Mouse (Mus musculus) bone marrow, adult 2 months (tissue): Measurements from ENCODE around the gene Capzb.

ENCODE experiments used
- CTCF ChIP-seq: fragments of 200-500 bp; IDR thresholded peaks from 2 replicates; pipeline ENCODE4 v1.5.1; 2011; ENCODE audit warnings: low read length, control low read depth; ENCODE audit not compliant: control insufficient read depth, insufficient read depth
- POLR2A ChIP-seq: fragments of 200-500 bp; IDR thresholded peaks from 2 replicates; pipeline ENCODE4 v1.6.1; 2011; ENCODE audit warnings: low read depth, mild to moderate bottlenecking, control low read depth, low read length, borderline replicate concordance; ENCODE audit not compliant: control insufficient read depth

DNA sequence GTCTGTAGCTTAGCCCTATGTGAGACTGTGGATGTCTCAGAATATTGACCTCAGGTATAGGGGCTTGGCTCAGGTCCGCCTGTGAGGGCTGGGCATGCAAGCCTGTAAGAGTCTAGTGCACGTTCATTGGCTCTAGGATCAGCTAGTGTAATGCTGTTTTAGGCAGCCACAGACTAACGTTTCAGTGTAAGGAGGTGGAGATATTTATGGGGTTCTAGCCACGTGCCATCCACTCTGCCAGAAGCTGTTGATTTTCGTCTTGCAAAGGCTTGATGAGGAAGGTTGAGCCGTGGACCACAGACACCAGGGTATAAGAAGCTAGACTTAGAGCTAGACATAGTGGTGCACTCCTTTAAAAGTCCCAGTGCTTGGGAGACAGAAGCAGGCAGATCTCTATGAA is 4.2 kb downstream of the Capzb start:
- no peak for TF ChIP-seq POLR2A
- TF ChIP-seq CTCF: no peak
